Mouse (Mus musculus) liver, adult 2 months (tissue): ENCODE measurements around the gene Mcm9. TPM values are rescaled to one million over a fixed set of nuclear protein-coding genes. Genes with fewer than 3 reads are reported as not detected.

ENCODE experiments used
- DNase-seq: peaks from one replicate; pipeline ENCODE4 v3.0.0-alpha.2; 2011; ENCODE audit warnings: low read depth, low spot score; ENCODE audit errors: extremely low read depth
- H3K27ac ChIP-seq: fragments of 200-500 bp; replicated peaks from 2 replicates; pipeline ENCODE4 v1.5.1; 2012; ENCODE audit warnings: low read depth, mild to moderate bottlenecking, control low read depth, inconsistent platforms, low read length; ENCODE audit not compliant: insufficient read depth
- H3K27me3 ChIP-seq: fragments of 200-500 bp; 2 replicates; pipeline ENCODE4 v1.6.1; 2012; ENCODE audit warnings: mild to moderate bottlenecking, moderate library complexity, low read length, inconsistent platforms; ENCODE audit not compliant: control insufficient read depth, insufficient read depth
- H3K36me3 ChIP-seq: fragments of 200-500 bp; 2 replicates; pipeline ENCODE4 v1.6.1; 2012; ENCODE audit warnings: low read length, inconsistent platforms; ENCODE audit not compliant: control insufficient read depth, insufficient read depth
- H3K4me1 ChIP-seq: fragments of 200-500 bp; 2 replicates; pipeline ENCODE4 v1.6.1; 2011; ENCODE audit warnings: low read length; ENCODE audit not compliant: control insufficient read depth, insufficient read depth
- H3K4me3 ChIP-seq: fragments of 200-500 bp; 2 replicates; pipeline ENCODE4 v1.5.1; 2011; ENCODE audit warnings: low read depth, mild to moderate bottlenecking, control low read depth, low read length, moderate library complexity; ENCODE audit not compliant: insufficient read depth
- H3K79me2 ChIP-seq: fragments of 200-500 bp; 2 replicates; pipeline ENCODE4 v1.6.1; 2012; ENCODE audit warnings: inconsistent platforms, mild to moderate bottlenecking, low read length, moderate library complexity; ENCODE audit not compliant: control insufficient read depth, insufficient read depth
- H3K9ac ChIP-seq: fragments of 200-500 bp; 2 replicates; pipeline ENCODE4 v1.6.1; 2012; ENCODE audit warnings: low read depth, mild to moderate bottlenecking, control low read depth, inconsistent platforms, low read length
- CTCF ChIP-seq: fragments of 200-500 bp; IDR thresholded peaks from 2 replicates; pipeline ENCODE4 v1.5.1; 2011; ENCODE audit warnings: low read depth, low read length, control low read depth
- POLR2A ChIP-seq: fragments of 200-500 bp; IDR thresholded peaks from 2 replicates; pipeline ENCODE4 v1.6.1; 2011; ENCODE audit warnings: low read length, control low read depth; ENCODE audit not compliant: insufficient read depth; ENCODE audit errors: extremely low read depth
- WGBS: fragments of 180-500 bp; shearing (Covaris S2); methylation state at CpG from one replicate; pipeline ENCODE4 v1.1.7; 2018; 5-methylcytosine and 5-hydroxymethylcytosine counted together
- polyA plus RNA-seq: library from polyadenylated mRNA; depleted of rRNA; stranded (reverse); fragments of >200 nt; gene quantifications from 2 replicates; pipeline ENCODE4 v1.2.3, GENCODE M21; 2012
- total RNA-seq: library from RNA; depleted of rRNA; stranded (reverse); fragments of >200 nt; gene quantifications from 2 replicates; pipeline ENCODE4 v1.2.3, GENCODE M21; 2014

The Mcm9 gene
- total and polyA plus RNA-seq, 2 experiments, result 1.3 to 4.2 TPM

DNA sequence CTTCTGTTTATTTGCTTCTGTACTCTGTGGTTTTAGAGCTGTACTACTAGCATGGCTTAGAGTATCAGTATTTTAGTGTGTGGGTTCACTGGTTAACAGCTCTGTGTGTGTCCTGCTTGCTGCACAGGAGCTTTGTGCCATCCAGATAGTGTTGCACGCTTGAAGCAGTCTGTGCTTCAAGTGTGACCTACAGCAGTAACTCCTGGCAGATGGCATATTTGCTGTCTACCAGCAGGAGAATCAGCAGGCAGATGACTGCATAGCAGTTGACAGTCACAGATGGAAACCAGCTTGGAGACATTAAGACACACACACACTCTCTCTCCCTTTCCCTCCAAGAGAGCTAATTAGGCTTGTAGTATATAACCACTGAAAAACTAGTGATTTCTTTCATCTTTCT, 18.1 kb downstream of the Mcm9 start:
- H3K4me1 ChIP-seq, result no peaks in the 10 kb centered on the region
- no peak overlapping the region for H3K27ac ChIP-seq
- no peaks in the 10 kb centered on the region for H3K27me3 ChIP-seq
- no peak for DNase-seq
- H3K79me2 ChIP-seq, result no peaks in the 10 kb centered on the region; the same call in 1 of the 2 replicates
- H3K9ac ChIP-seq, result no peak overlapping the region
- H3K4me3 ChIP-seq, result no peak overlapping the region
- H3K36me3 ChIP-seq, result peaks cover 36% of the 10 kb centered on the region
- TF ChIP-seq POLR2A (no peak), CTCF (no peak)
- WGBS, result 97% methylated on average over 1 of the region's 1 CpGs

DNA sequence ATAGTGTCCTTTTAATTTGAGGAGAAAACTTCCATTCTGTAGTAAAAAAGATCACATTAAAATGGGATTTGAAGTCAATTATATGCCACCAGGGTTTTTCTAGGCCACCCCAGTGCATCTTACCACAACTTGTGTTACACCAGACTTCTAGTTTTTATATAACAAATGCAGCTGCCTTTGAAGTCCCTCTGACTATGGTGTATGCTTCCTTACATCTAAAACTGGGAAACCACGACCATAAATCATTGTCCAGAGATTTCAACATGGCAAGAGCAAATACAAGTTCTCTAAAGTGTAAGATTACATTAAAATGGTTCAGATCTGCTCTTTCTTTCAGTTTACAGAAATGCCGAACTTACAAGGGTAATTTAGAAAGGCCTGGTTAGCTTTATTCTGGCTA, 22.0 kb downstream of the Mcm9 start:
- TF ChIP-seq POLR2A, result no peak
- no peak for TF ChIP-seq CTCF
- Histone ChIP-seq H3K4me1 (no peaks in the 10 kb centered on the region), H3K27me3 (no peaks in the 10 kb centered on the region), H3K79me2 (no peaks in the 10 kb centered on the region; the same call in 1 of the 2 replicates), H3K27ac (no peak overlapping the region), H3K9ac (no peak overlapping the region), H3K36me3 (peaks cover 48% of the 10 kb centered on the region), H3K4me3 (no peak overlapping the region)
- 60% methylated on average over 2 of the region's 2 CpGs for WGBS
- no peak for DNase-seq

DNA sequence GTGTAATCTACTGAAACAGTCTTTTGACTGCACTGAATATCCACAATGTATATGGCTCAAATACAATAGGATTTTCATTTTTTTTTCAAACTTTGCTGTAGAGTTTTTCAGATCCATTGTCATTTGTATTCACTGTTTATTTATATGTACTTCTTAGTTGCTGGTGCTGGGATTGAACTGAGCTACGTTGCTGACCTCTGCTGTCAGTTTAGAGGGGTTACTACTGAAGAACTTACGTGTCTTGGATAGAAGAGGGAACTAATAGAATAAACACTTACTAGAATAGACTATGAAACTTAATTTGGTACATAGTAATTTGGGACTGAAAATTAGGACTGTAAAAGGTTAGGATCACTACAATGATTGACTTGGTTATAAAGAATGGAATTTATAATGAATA, 24.9 kb downstream of the Mcm9 start:
- TF ChIP-seq POLR2A (no peak), CTCF (no peak)
- DNase-seq, result no peak
- no peaks in the 10 kb centered on the region for H3K4me1 ChIP-seq
- no peak overlapping the region for H3K4me3 ChIP-seq
- H3K79me2 ChIP-seq, result peaks cover 3% of the 10 kb centered on the region; the same call in 1 of the 2 replicates
- no peaks in the 10 kb centered on the region for H3K27me3 ChIP-seq
- WGBS, result 75% methylated on average over 2 of the region's 2 CpGs
- peaks cover 43% of the 10 kb centered on the region for H3K36me3 ChIP-seq
- H3K9ac ChIP-seq, result no peak overlapping the region
- no peak overlapping the region for H3K27ac ChIP-seq

DNA sequence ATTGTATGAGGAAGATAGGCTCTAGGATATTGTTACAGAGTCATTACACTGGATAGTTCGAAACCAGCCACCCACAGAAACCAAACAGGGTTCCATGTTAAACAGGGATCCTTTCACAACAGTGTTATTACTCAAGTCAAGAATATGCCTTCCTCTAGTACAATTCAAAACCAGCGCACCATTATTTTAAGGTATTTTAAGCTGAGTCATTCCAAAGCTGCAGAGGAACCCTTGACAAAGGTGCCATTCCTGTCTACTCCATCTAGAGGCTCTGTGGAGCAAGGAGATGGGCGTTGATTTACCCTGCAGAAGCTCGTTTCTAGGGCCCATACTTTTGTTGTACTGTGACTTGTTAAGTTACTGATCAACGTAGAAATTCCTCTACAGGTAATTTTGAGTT, 31.4 kb downstream of the Mcm9 start:
- TF ChIP-seq POLR2A (no peak), CTCF (no peak)
- 84% methylated on average over 5 of the region's 5 CpGs for WGBS
- H3K9ac ChIP-seq, result no peak overlapping the region
- H3K4me1 ChIP-seq, result peaks cover 3% of the 10 kb centered on the region
- no peak for DNase-seq
- H3K27ac ChIP-seq, result no peak overlapping the region
- peaks cover 5% of the 10 kb centered on the region; the same call in 1 of the 2 replicates for H3K79me2 ChIP-seq
- peaks cover 9% of the 10 kb centered on the region for H3K36me3 ChIP-seq
- H3K4me3 ChIP-seq, result no peak overlapping the region
- no peaks in the 10 kb centered on the region for H3K27me3 ChIP-seq

DNA sequence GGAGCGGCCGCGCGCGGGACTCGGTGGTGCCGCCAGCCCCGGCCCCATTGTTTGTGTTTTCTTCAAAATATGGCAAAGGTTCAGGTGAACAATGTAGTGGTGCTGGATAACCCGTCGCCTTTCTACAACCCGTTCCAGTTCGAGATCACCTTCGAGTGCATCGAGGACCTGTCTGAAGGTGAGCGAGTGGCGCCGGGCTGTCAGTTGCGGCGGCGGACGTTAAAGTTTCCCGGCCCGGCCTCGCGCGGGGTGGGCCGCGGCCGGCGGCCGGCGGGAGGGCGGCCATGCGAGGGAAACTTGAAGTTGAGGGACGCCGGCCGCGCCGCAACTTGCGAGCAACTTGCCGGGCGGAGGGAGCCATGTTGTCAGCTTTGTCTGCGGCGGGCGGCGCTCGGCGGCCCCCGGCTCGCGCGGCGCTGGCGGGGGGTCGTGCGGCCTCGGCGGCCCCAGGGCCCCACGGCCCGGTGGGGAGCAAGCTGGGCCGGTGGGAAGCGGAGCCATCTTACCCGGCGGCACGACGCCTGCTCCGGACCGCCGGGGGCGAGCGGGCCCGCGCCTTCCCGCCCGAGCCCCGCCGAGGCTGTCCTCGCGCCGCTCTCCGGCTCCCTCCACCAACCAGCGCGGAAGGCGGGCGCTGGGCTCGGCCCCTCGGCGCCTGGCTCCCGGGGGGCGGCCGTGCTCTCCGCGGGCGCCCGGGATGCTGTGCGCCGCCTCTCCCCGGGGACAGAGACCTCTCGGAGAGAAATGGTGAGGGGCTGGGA, 32.9 kb downstream of the Mcm9 start:
- under 1% methylated on average over 98 of the region's 99 CpGs for WGBS
- H3K79me2 ChIP-seq, result peaks cover 5% of the 10 kb centered on the region; the same call in 1 of the 2 replicates
- H3K27ac ChIP-seq, result peak overlapping the region; percentile 87
- no peak for TF ChIP-seq POLR2A
- no peak for TF ChIP-seq CTCF
- peak overlapping the region; percentile 92 for H3K9ac ChIP-seq
- H3K27me3 ChIP-seq, result no peaks in the 10 kb centered on the region
- no peak for DNase-seq
- peak overlapping the region; percentile 95 for H3K4me3 ChIP-seq
- H3K4me1 ChIP-seq, result peaks cover 3% of the 10 kb centered on the region
- H3K36me3 ChIP-seq, result peaks cover 4% of the 10 kb centered on the region

DNA sequence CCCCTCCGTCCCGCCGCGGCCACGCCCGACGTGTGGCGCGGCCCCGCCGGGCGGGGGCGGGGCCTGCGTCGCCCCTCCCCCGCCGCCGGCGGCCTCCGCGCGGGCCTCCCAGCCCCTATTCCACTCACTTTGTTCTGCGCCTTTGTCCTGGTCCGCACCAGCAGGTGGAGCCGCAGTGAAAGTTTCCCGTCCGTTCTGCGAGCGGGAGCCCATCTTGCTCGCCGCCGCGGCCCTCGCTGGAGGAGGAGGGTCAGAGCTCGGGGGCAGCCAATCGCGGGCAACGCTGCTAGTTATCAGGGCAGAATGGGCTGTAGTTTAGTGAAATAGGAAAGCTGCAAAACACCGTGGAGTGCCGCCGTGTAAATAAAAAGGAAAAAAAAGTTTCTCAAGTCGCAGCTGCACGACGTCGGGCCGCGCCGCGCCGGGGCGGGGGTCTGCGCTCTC, 33.5 kb downstream of the Mcm9 start, which contains the start of gene Asf1a:
Gene Asf1a (plus strand): TSS at position 81 of the 444 bp plus-strand sequence.
- TF ChIP-seq CTCF, result peak; percentile 79
- 0 out of 2 replicates have a peak, but pooled peaks have one; percentile 45 for TF ChIP-seq POLR2A
- Histone ChIP-seq H3K9ac (peak within 1 kb of the TSS; percentile 92), H3K79me2 (peaks cover 5% of the 10 kb centered on the region; the same call in 1 of the 2 replicates), H3K27me3 (no peaks in the 10 kb centered on the region), H3K4me1 (peaks cover 3% of the 10 kb centered on the region), H3K4me3 (peak within 1 kb of the TSS; percentile 95), H3K36me3 (peaks cover under 1% of the 10 kb centered on the region; the same call in 1 of the 2 replicates), H3K27ac (peak within 1 kb of the TSS; percentile 87)
- WGBS, result under 1% methylated on average over 52 of the region's 52 CpGs
- DNase-seq, result peak; percentile 88
